Mouse (Mus musculus) stomach, embryonic 14.5 days (tissue): Measurements from ENCODE around the gene Eepd1. TPM values are rescaled to one million over a fixed set of nuclear protein-coding genes. Genes with fewer than 3 reads are reported as not detected.

Experiments
- ATAC-seq: fragments of 200-750 bp; cut with Nextera tagmentation; 2 replicates; pipeline ENCODE4 v1.8.0; 2017; ENCODE audit warnings: low read depth, moderate TSS enrichment; ENCODE audit not compliant: insufficient number of reproducible peaks, insufficient read depth, low FRiP score
- H3K27ac ChIP-seq: fragments of 300-500 bp; sonication (generic); 2 replicates; pipeline ENCODE4 v1.5.1; 2014; ENCODE audit warnings: mild to moderate bottlenecking, low read length, moderate library complexity, mixed read lengths
- H3K27me3 ChIP-seq: fragments of 300-500 bp; sonication (generic); 2 replicates; pipeline ENCODE4 v1.6.1; 2014; ENCODE audit warnings: low read length, control low read depth, mixed read lengths; ENCODE audit not compliant: control insufficient read depth, insufficient read depth
- H3K36me3 ChIP-seq: fragments of 300-500 bp; sonication (generic); 2 replicates; pipeline ENCODE4 v1.6.1; 2014; ENCODE audit warnings: mild to moderate bottlenecking, control low read depth, low read length, moderate library complexity, mixed read lengths; ENCODE audit not compliant: control insufficient read depth, insufficient read depth
- H3K4me1 ChIP-seq: fragments of 300-500 bp; sonication (generic); 2 replicates; pipeline ENCODE4 v1.6.1; 2014; ENCODE audit warnings: low read length, control low read depth, mixed read lengths; ENCODE audit not compliant: control insufficient read depth, insufficient read depth
- H3K4me2 ChIP-seq: fragments of 300-500 bp; sonication (generic); replicated peaks from 2 replicates; pipeline ENCODE4 v1.6.1; 2014; ENCODE audit warnings: low read depth, low read length, control low read depth
- H3K4me3 ChIP-seq: fragments of 300-500 bp; sonication (generic); 2 replicates; pipeline ENCODE4 v1.5.1; 2014; ENCODE audit warnings: low read depth, low read length, control low read depth
- H3K9ac ChIP-seq: fragments of 300-500 bp; sonication (generic); replicated peaks from 2 replicates; pipeline ENCODE4 v1.6.1; 2014; ENCODE audit warnings: low read depth, mild to moderate bottlenecking, control low read depth, low read length, moderate library complexity, mixed read lengths
- H3K9me3 ChIP-seq: fragments of 300-500 bp; sonication (generic); 2 replicates; pipeline ENCODE4 v1.6.1; 2016; ENCODE audit warnings: low read depth, low read length, control low read depth; ENCODE audit not compliant: control insufficient read depth
- WGBS: fragments of 180-500 bp; shearing (Covaris S2); extraction: QIAGEN DNeasy Blood & Tissue Kit; methylation state at CpG from one replicate; pipeline ENCODE4 v1.1.7; 2014; 5-methylcytosine and 5-hydroxymethylcytosine counted together
- polyA plus RNA-seq: library from polyadenylated mRNA; unstranded; fragments of >200 nt; fragmentation: Nextera tagmentation; extraction: Ambion mirVana; gene quantifications from 2 replicates; pipeline ENCODE4 v1.2.1, GENCODE M21; 2014

Eepd1 gene
- polyA plus RNA-seq, 1 experiment from 2014 or later = 11.5 TPM

DNA sequence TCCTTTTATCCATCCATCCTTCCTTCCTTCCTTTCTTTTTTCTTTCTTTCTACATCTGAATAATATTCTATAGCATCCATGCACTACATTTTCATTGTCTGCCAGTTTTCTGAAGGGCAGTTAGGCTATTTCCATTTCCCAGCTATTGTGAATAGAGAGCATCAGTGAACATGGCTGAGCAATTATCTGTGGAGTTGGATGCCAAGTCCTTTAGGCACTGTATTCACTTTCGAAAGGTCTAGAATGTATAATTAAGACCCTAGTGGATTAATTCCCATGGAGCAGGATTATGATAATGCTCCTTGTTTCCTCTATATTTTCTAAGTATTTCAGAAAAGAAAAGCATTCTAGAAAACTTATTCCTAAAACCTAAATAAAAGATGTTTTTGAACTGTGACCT, 50.3 kb downstream of the Eepd1 start:
- Histone ChIP-seq H3K4me2 (no peak overlapping the region), H3K4me3 (no peak overlapping the region), H3K27me3 (no peaks in the 10 kb centered on the region), H3K27ac (no peak overlapping the region), H3K9ac (no peak overlapping the region), H3K36me3 (no peaks in the 10 kb centered on the region), H3K4me1 (peaks cover 8% of the 10 kb centered on the region; the same call in 1 of the 2 replicates), H3K9me3 (no peaks in the 10 kb centered on the region)
- ATAC-seq = no peak
- WGBS = 85% methylated on average over 1 of the region's 1 CpGs

DNA sequence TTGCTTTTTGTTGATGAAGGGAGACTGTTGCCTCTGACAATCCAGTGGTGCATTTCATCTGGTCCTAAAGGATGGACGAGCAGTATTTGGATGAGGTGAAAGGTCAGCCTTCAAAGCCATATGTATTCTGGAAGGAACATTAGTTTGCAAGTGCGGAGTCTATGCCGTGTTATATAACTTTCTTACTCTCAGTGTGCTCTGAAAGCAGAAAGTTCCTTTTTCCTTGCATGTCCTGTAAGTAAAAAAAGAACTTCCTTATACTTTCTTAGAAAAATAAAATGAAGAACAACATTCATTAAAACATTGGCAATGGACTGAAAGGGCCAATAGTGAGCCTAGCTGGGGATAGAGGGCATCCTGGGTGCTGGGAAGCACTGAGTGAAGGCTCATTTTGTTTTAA, 50.8 kb downstream of the Eepd1 start:
- ATAC-seq = no peak
- no peak overlapping the region for H3K4me2 ChIP-seq
- WGBS = 60% methylated on average over 3 of the region's 3 CpGs

DNA sequence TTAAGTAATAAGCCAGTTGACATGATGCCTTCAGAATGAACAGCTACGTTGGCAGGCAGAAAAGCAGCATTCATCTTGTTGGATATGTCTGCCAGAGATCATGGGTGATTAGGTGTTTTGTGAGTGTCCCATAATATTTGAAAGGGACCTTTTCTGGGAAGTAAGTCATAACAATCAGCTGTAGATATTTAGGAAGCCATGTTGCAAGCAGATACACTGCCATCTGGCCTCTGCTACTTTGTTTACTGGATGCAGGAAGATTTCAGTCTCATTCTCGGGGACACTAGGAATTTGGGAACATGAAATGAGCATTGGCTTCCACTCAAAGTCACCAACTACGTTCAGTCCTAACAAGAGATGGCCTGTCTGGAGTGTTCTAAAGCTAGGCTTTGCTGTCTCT, 54.1 kb downstream of the Eepd1 start:
- no peak overlapping the region for H3K27ac ChIP-seq
- no peaks in the 10 kb centered on the region for H3K4me1 ChIP-seq
- no peak overlapping the region for H3K4me3 ChIP-seq
- no peaks in the 10 kb centered on the region for H3K9me3 ChIP-seq
- no peaks in the 10 kb centered on the region for H3K36me3 ChIP-seq
- H3K4me2 ChIP-seq = no peak overlapping the region
- H3K9ac ChIP-seq = no peak overlapping the region
- no peaks in the 10 kb centered on the region for H3K27me3 ChIP-seq
- WGBS = 73% methylated on average over 3 of the region's 3 CpGs
- no peak for ATAC-seq

More for the DNA sequence above, 50.8 kb downstream of the Eepd1 start:
- Histone ChIP-seq H3K9me3 (no peaks in the 10 kb centered on the region), H3K36me3 (no peaks in the 10 kb centered on the region), H3K27me3 (no peaks in the 10 kb centered on the region), H3K4me1 (peaks cover 5% of the 10 kb centered on the region; the same call in 1 of the 2 replicates), H3K27ac (no peak overlapping the region), H3K9ac (no peak overlapping the region), H3K4me3 (no peak overlapping the region)

DNA sequence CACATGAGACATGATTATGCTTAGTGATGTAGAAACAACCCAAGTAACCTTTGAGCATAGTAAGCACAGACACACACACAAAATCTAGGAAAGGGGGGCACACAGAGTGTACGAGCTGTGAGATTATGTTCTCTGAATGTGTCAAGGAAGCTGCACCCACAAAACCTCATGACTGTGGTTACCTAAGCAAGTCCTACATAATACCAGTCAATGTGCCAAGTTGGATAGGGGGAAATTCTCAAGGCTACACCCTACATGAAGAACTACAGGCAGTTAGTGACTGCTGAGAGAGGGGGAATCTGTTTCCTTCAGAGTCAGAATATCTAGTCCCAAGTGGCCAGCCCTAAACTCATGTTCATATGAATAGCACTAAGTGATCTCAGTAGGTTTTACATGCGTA, 58.1 kb downstream of the Eepd1 start:
- no peaks in the 10 kb centered on the region for H3K27me3 ChIP-seq
- no peak for ATAC-seq
- H3K9me3 ChIP-seq = no peaks in the 10 kb centered on the region
- H3K9ac ChIP-seq = no peak overlapping the region
- WGBS = 88% methylated on average over 2 of the region's 2 CpGs
- H3K4me3 ChIP-seq = no peak overlapping the region
- H3K27ac ChIP-seq = no peak overlapping the region
- H3K4me2 ChIP-seq = no peak overlapping the region
- no peaks in the 10 kb centered on the region for H3K36me3 ChIP-seq
- H3K4me1 ChIP-seq = no peaks in the 10 kb centered on the region

DNA sequence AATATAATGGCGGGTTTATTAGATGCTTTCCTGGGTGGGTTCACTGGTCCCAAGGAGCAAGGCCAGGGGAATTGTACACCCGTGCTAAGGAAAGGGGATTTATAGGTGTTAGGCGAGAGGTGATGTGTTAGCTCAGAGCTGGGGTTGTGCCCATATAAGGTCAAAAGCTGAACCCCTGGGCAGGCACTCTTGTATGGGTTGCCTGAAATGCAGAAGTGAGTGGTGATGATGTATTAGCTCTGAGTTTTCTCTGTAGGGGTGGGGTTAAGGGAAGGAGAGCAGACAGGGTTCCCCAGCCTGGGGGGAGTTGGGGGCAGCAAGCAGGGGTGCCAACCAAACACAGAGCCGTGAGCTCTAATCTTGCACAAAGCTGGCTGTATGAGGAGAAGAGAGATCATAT, 60.0 kb downstream of the Eepd1 start:
- Histone ChIP-seq H3K27ac (no peak overlapping the region), H3K9ac (no peak overlapping the region), H3K27me3 (no peaks in the 10 kb centered on the region), H3K4me1 (no peaks in the 10 kb centered on the region), H3K4me3 (no peak overlapping the region), H3K9me3 (no peaks in the 10 kb centered on the region), H3K36me3 (no peaks in the 10 kb centered on the region), H3K4me2 (no peak overlapping the region)
- 57% methylated on average over 4 of the region's 4 CpGs for WGBS
- ATAC-seq = no peak

DNA sequence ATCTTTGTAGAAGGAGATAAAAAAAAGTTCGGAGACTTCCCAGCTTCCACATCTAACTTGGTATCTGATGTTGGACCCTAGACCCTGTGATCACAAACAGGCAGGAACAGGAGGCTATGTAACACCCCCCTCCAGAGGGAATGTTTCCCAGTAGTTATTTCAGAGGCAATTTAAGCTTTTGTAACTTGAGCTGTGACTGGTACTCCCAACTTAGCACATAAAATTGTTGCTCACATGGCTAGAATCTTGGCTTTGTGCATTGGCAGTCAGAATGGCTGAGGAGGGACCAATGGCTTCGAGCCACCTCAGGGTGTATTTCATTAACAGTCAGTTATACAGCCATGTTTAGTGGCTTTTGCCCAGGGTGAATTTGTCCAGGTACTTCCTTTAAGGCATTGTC, 63.9 kb downstream of the Eepd1 start:
- Histone ChIP-seq H3K27me3 (no peaks in the 10 kb centered on the region), H3K9ac (no peak overlapping the region), H3K36me3 (no peaks in the 10 kb centered on the region), H3K9me3 (no peaks in the 10 kb centered on the region), H3K4me1 (no peaks in the 10 kb centered on the region), H3K4me3 (no peak overlapping the region), H3K4me2 (no peak overlapping the region), H3K27ac (no peak overlapping the region)
- ATAC-seq = no peak
- WGBS = 91% methylated on average over 2 of the region's 2 CpGs

DNA sequence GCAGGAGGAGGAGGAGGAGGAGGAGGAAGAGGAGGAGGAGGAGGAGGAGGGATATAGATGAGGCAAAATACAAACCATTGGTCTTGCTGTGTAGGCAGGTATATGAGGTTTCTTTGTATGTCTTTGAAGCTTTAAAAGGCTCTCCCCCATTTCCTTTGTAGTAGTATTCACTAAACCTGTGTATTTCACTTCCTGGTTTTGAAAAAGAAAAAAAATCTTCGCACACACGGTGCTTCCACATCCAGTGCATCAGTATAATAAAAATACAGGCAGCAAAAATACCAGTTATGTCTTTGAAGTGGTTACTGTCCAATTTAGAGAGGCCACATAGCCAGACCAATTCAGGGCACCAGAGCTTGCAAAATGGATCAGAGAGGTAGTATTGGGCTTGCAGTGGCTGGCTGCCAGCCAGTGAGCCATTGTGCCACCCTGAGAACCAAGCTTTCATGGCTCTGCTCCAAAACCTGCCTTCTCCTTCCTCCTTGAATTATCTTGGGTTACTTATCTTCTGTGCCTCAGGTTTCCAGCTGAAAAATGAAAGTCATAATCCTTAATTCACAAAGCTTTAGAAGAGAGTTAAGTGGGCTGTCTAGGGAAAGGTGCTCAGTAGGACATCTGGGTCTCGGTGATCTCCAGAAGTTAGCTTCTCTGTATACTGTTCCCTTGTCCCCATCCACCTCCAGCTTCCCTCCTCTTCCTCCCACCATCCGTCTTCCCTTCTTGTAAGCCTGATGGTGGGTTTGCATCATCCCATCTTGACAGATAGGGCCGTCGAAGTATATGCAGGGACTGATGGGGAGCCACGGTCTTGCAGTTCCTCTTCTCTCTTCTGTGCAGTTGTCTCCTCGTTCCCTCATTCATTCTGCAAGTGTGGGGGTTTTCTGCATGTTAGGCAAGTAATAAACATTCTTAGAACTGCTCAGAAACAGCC, 68.0 kb downstream of the Eepd1 start:
- H3K4me3 ChIP-seq = no peak overlapping the region
- no peaks in the 10 kb centered on the region for H3K36me3 ChIP-seq
- H3K27me3 ChIP-seq = no peaks in the 10 kb centered on the region
- ATAC-seq = no peak
- no peak overlapping the region for H3K4me2 ChIP-seq
- no peaks in the 10 kb centered on the region for H3K4me1 ChIP-seq
- WGBS = 79% methylated on average over 8 of the region's 8 CpGs
- no peaks in the 10 kb centered on the region for H3K9me3 ChIP-seq
- no peak overlapping the region for H3K27ac ChIP-seq
- H3K9ac ChIP-seq = no peak overlapping the region

DNA sequence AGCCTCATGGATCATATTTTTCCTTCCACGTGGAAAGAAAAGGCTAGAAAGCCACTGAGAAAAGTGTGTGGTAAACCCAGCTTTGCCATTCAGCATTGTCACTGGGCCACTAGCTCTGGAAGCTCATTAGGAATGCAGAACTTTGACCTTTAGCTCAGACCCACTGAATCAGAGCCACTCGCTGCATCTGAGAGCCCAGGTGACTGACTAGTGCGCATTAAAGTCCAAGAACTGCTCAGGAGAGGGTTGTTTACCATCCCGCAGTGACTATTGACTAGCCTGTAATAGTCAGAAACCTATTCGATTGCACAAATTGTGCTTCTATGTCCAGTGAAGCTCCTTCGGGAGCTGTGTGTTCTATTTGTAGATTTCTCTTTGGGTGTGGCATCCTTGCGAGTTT, 68.8 kb downstream of the Eepd1 start:
- H3K27ac ChIP-seq = no peak overlapping the region
- no peaks in the 10 kb centered on the region for H3K36me3 ChIP-seq
- H3K27me3 ChIP-seq = no peaks in the 10 kb centered on the region
- no peaks in the 10 kb centered on the region for H3K9me3 ChIP-seq
- no peak for ATAC-seq
- no peaks in the 10 kb centered on the region for H3K4me1 ChIP-seq
- 85% methylated on average over 7 of the region's 7 CpGs for WGBS
- H3K4me3 ChIP-seq = no peak overlapping the region
- no peak overlapping the region for H3K9ac ChIP-seq
- H3K4me2 ChIP-seq = no peak overlapping the region

DNA sequence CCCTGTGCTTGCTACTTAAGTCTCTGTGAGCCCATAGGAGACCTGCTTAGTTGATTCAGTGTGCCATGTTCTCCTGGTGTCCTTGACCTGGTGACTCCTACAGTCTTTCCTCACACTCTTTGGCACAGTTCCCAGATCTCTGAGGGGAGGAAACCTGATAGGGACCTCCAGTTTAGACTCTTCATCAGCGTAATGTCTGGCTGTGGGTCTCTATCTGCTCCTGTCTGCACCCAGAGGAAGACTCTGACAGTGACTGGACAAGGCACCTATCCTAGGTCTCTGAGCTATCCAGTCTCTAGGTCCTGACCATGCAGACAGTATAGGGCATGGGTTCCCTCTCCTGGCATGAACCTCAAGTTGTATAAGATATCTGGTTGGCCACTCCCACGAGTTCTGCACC, 71.2 kb downstream of the Eepd1 start:
- no peaks in the 10 kb centered on the region for H3K36me3 ChIP-seq
- H3K4me3 ChIP-seq = no peak overlapping the region
- H3K9ac ChIP-seq = no peak overlapping the region
- H3K27ac ChIP-seq = no peak overlapping the region
- no peaks in the 10 kb centered on the region for H3K4me1 ChIP-seq
- 63% methylated on average over 2 of the region's 2 CpGs for WGBS
- no peak for ATAC-seq
- no peaks in the 10 kb centered on the region for H3K9me3 ChIP-seq
- H3K4me2 ChIP-seq = no peak overlapping the region
- H3K27me3 ChIP-seq = no peaks in the 10 kb centered on the region
